Mouse (Mus musculus) testis, adult 2 months (tissue): ENCODE measurements at regions not wholly inside any gene's neighbourhood (a gene's known extent, or its start where the extent isn't known, plus 50 kb on each side); places are given as distances from the start of the nearest gene placed in this dataset.

Experiments used
- H3K27ac ChIP-seq: fragments of 200-500 bp; 2 replicates; pipeline ENCODE4 v1.5.1; 2012; ENCODE audit warnings: low read depth, low read length; ENCODE audit not compliant: control insufficient read depth, insufficient read depth
- H3K27me3 ChIP-seq: fragments of 200-500 bp; 2 replicates; pipeline ENCODE4 v1.6.1; 2012; ENCODE audit warnings: mild to moderate bottlenecking, low read length, moderate library complexity; ENCODE audit not compliant: control insufficient read depth, insufficient read depth
- H3K36me3 ChIP-seq: fragments of 200-500 bp; 2 replicates; pipeline ENCODE4 v1.6.1; 2012; ENCODE audit warnings: mild to moderate bottlenecking, low read length; ENCODE audit not compliant: control insufficient read depth, insufficient read depth
- H3K4me1 ChIP-seq: fragments of 200-500 bp; 2 replicates; pipeline ENCODE4 v1.6.1; 2012; ENCODE audit warnings: low read length; ENCODE audit not compliant: control insufficient read depth, insufficient read depth
- H3K4me3 ChIP-seq: fragments of 200-500 bp; 2 replicates; pipeline ENCODE4 v1.5.1; 2012; ENCODE audit warnings: low read depth, mild to moderate bottlenecking, low read length, moderate library complexity, mixed read lengths; ENCODE audit not compliant: control insufficient read depth
- CTCF ChIP-seq: fragments of 200-500 bp; IDR thresholded peaks from 2 replicates; pipeline ENCODE4 v1.5.1; 2012; ENCODE audit warnings: low read depth, mild to moderate bottlenecking, inconsistent platforms, low read length, moderate library complexity; ENCODE audit not compliant: control insufficient read depth, insufficient read depth, insufficient replicate concordance
- POLR2A ChIP-seq: fragments of 200-500 bp; IDR thresholded peaks from 2 replicates; pipeline ENCODE4 v1.6.1; 2012; ENCODE audit warnings: low read depth, mild to moderate bottlenecking, inconsistent platforms, low read length, moderate library complexity; ENCODE audit not compliant: control insufficient read depth

- H3K4me3 ChIP-seq: no peak overlapping the region
- peak overlapping the region; percentile 84 for H3K27ac ChIP-seq
- peaks cover 8% of the 10 kb centered on the region for H3K4me1 ChIP-seq
- H3K27me3 ChIP-seq: no peaks in the 10 kb centered on the region
- TF ChIP-seq CTCF: no peak
- TF ChIP-seq POLR2A: no peak
- no peaks in the 10 kb centered on the region for H3K36me3 ChIP-seq
Observed at GRCm38 (mm10) chr11:113174011-113174507, 392.0 kb downstream of the Sox9 start.

DNA sequence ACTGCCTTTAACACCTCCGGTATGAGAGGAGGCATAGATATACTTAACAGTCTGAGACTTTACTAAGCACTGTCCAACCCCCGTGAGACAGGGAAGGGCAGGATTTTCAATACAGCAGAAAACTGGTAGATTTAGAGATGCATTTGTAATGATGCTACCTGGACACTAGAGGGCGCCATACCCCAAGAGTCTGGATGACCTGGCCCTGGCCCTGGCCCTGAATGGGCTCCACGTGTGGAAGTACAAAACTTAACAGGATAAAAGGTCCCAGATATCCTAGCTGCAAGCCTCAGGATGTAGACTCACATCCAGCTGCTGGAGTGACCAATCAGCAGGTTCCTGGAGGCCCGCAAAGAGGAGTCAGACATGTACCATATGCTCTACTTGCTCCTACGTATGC lies 393.3 kb downstream of the Sox9 start:
- H3K4me1 ChIP-seq: peaks cover 8% of the 10 kb centered on the region
- TF ChIP-seq CTCF (peak; percentile 85; the same call in 1 of the 2 replicates), POLR2A (no peak)
- H3K27ac ChIP-seq: no peak overlapping the region
- no peaks in the 10 kb centered on the region for H3K27me3 ChIP-seq
- H3K4me3 ChIP-seq: no peak overlapping the region
- H3K36me3 ChIP-seq: no peaks in the 10 kb centered on the region

GRCm38 (mm10) chr11:113176183-113176582 lies 394.2 kb downstream of the Sox9 start:
- Histone ChIP-seq H3K4me3 (no peak overlapping the region), H3K36me3 (no peaks in the 10 kb centered on the region), H3K27ac (no peak overlapping the region), H3K27me3 (no peaks in the 10 kb centered on the region), H3K4me1 (peaks cover 8% of the 10 kb centered on the region)
- TF ChIP-seq CTCF (no peak), POLR2A (no peak)

DNA sequence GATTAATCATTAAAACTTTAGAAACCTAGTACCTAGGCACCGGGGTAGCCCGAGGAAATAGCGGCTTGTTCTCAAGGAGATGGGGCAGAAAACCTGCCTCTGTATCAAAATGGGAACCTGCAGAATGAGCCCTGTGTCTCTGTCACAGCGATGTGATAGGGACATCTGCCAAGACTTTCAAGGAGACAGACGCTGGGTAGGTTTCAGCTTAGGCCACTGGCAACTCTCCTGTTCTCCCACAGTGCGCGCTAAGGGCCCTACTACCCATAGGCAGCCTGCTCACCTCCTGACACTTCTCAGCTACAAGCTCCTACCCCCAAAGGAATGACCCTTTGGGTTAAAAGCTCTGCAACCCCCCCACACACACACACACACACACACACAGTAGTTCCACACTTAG lies 396.4 kb downstream of the Sox9 start:
- no peak overlapping the region for H3K4me3 ChIP-seq
- TF ChIP-seq CTCF (no peak), POLR2A (no peak)
- H3K27me3 ChIP-seq: no peaks in the 10 kb centered on the region
- H3K27ac ChIP-seq: no peak overlapping the region
- H3K36me3 ChIP-seq: no peaks in the 10 kb centered on the region
- peaks cover 6% of the 10 kb centered on the region for H3K4me1 ChIP-seq

DNA sequence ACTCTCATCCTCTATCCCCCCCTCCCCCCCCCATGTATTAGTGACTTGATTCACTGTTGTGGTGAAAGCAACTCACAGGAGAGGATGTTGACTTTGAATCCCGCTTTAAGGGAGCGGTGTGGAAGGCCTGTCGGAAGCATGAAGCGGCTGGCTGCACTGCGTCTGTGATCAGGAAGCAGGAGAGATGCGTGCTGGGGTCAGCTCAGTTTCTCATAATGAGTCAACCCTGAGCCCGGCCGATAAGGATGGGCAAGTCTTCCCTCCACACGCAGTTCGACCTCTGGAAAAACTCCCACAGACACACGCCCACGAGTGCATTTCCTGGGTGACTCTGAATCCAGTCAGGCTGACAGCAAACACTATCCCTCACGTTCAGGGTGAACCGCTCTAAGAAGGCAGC lies 398.0 kb downstream of the Sox9 start:
- TF ChIP-seq CTCF: no peak
- TF ChIP-seq POLR2A: no peak
- Histone ChIP-seq H3K4me1 (no peaks in the 10 kb centered on the region), H3K27ac (no peak overlapping the region)

GRCm38 (mm10) chr11:113182083-113182861 lies 400.2 kb downstream of the Sox9 start:
- Histone ChIP-seq H3K27me3 (no peaks in the 10 kb centered on the region), H3K4me1 (no peaks in the 10 kb centered on the region), H3K36me3 (no peaks in the 10 kb centered on the region), H3K27ac (no peak overlapping the region), H3K4me3 (no peak overlapping the region)
- TF ChIP-seq POLR2A (no peak), CTCF (no peak)

More for the DNA sequence above, 398.0 kb downstream of the Sox9 start:
- no peaks in the 10 kb centered on the region for H3K27me3 ChIP-seq
- H3K4me3 ChIP-seq: no peak overlapping the region
- H3K36me3 ChIP-seq: no peaks in the 10 kb centered on the region

DNA sequence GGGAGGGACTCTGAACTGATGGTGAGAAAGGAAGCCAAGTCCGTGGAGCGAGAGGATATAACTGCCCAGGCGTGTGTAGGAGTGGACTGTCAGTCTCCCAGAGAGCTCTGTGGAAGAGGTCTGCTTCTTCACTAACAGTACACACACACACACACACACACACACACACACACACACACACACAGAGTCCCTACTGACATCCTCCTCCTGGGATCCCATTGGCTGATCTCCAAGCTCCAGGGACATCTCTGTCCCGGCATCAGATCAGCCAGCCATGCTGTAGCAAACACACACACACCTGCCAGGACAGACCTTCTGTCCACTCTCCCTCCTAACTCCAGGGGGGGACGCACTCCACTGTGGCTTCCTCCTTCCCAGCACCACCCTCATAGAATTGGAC lies 401.5 kb downstream of the Sox9 start:
- Histone ChIP-seq H3K36me3 (no peaks in the 10 kb centered on the region), H3K4me3 (no peak overlapping the region), H3K27ac (no peak overlapping the region), H3K27me3 (no peaks in the 10 kb centered on the region), H3K4me1 (no peaks in the 10 kb centered on the region)
- no peak for TF ChIP-seq CTCF
- TF ChIP-seq POLR2A: no peak
